Mouse (Mus musculus) olfactory bulb, adult 2 months (tissue): ENCODE results near the gene Fam193b.

Experiments
- CTCF ChIP-seq: fragments of 200-500 bp; IDR thresholded peaks from 2 replicates; pipeline ENCODE4 v1.5.1; 2012; ENCODE audit warnings: low read depth, mild to moderate bottlenecking, low read length, moderate library complexity; ENCODE audit not compliant: insufficient read depth
- POLR2A ChIP-seq: fragments of 200-500 bp; IDR thresholded peaks from 2 replicates; pipeline ENCODE4 v1.6.1; 2012; ENCODE audit warnings: mild to moderate bottlenecking, low read depth, low read length, moderate library complexity; ENCODE audit not compliant: insufficient read depth

- TF ChIP-seq CTCF (no peak), POLR2A (no peak)
Observed at GRCm38 (mm10) chr13:55620275-55620674, 49.4 kb upstream of the Fam193b start.
